Mouse (Mus musculus) hindbrain, embryonic 15.5 days (tissue): ENCODE measurements around the gene Gm49394. TPM values are rescaled to one million over a fixed set of nuclear protein-coding genes. Genes with fewer than 3 reads are reported as not detected.

Source experiments
- ATAC-seq: fragments of 200-750 bp; cut with Nextera tagmentation; 2 replicates; pipeline ENCODE4 v1.8.0; 2017; ENCODE audit warnings: low read depth, moderate number of reproducible peaks, moderate TSS enrichment; ENCODE audit not compliant: low FRiP score
- H3K27ac ChIP-seq: fragments of 300-500 bp; sonication (generic); replicated peaks from 2 replicates; pipeline ENCODE4 v1.5.1; 2015; ENCODE audit warnings: mild to moderate bottlenecking, inconsistent platforms
- H3K27me3 ChIP-seq: fragments of 300-500 bp; sonication (generic); 2 replicates; pipeline ENCODE4 v1.6.1; 2015; ENCODE audit warnings: control low read depth, inconsistent platforms
- H3K36me3 ChIP-seq: fragments of 300-500 bp; sonication (generic); 2 replicates; pipeline ENCODE4 v1.6.1; 2015; ENCODE audit warnings: control low read depth, inconsistent platforms
- H3K4me1 ChIP-seq: fragments of 300-500 bp; sonication (generic); replicated peaks from 2 replicates; pipeline ENCODE4 v1.6.1; 2015; ENCODE audit warnings: control low read depth, inconsistent platforms
- H3K4me2 ChIP-seq: fragments of 300-500 bp; sonication (generic); 2 replicates; pipeline ENCODE4 v1.6.1; 2015; ENCODE audit warnings: moderate library complexity, mild to moderate bottlenecking, inconsistent platforms
- H3K4me3 ChIP-seq: fragments of 300-500 bp; sonication (generic); 2 replicates; pipeline ENCODE4 v1.5.1; 2015; ENCODE audit warnings: mild to moderate bottlenecking, inconsistent platforms
- H3K9ac ChIP-seq: fragments of 300-500 bp; sonication (generic); 2 replicates; pipeline ENCODE4 v1.6.1; 2015; ENCODE audit warnings: inconsistent platforms
- H3K9me3 ChIP-seq: fragments of 300-500 bp; sonication (generic); 2 replicates; pipeline ENCODE4 v1.6.1; 2016; ENCODE audit warnings: control low read depth, inconsistent platforms
- WGBS: fragments of 180-500 bp; shearing (Covaris S2); methylation state at CpG from one replicate; pipeline ENCODE4 v1.1.7; 2015; 5-methylcytosine and 5-hydroxymethylcytosine counted together
- polyA plus RNA-seq: library from polyadenylated mRNA; unstranded; fragments of >200 nt; fragmentation: Nextera tagmentation; extraction: Ambion mirVana; gene quantifications from 2 replicates; pipeline ENCODE4 v1.2.1, GENCODE M21; 2015

The Gm49394 gene
- polyA plus RNA-seq, 1 experiment from 2014 or later = not detected

DNA sequence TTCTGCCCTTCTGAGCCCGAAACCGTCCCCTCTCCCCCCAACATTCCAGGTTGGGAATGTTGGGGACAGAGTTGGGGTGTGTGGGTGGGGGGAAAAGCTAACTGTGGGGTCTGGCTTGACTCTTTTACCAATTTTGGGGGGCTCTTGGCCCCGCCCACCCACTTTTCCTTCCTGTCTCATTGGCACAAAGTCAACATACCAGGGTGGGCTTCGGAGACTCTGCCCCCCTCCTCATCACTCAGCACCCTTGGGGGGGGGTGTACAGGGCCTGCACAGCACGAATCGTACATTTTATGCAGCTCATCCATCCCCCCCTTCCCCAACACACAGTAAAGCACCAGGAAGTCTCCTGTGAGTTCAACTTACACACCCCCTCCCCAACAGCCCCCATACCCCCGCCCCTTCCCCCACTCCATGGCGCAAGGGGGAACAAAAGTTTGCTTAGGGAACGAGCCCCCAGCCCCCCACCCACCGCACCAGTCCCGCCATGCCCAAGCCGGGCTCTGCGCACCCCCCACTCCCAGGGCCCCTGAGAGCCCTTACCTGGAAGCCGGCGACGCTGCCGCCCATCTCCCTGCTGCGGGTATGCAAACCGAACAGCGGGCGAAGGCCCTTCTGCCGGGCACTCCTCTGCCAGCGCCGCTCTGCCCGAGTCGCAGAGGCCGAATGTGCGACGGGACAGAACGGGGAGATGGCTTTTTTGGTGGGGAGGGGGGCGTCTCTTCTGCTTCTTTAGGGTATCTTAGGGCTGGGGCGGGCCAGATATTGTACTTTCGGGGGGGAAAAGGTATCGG lies 11.7 kb downstream of the Gm49394 start:
- WGBS = under 1% methylated on average over 34 of the region's 34 CpGs
- Histone ChIP-seq H3K4me2 (peak overlapping the region; percentile 45), H3K36me3 (no peaks in the 10 kb centered on the region), H3K27me3 (peaks cover 86% of the 10 kb centered on the region), H3K27ac (no peak overlapping the region), H3K4me3 (peak overlapping the region; percentile 29), H3K9ac (no peak overlapping the region), H3K9me3 (no peaks in the 10 kb centered on the region), H3K4me1 (peaks cover 34% of the 10 kb centered on the region)
- no peak for ATAC-seq

DNA sequence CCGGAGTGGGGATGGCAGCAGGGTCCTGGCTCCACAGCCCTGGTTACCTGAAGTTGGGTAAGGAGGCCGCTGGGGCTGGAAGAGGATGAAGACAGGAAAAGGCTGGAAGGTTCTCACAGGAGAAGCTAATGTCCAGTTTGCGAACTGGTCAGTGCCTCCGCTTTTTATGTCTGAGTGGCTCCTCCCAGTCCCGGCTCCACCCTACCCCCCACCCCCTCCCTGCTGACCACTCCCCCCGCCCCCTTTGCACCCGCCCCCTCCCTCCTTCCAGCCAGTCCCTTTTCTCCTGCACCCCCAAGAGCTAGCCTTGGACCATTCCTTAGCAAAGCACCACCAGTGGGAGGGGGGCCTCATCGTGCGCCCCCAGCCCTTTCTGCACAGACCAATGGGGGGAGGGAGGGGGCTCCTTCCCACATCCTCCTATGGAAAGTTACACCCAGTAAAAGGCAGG lies 12.4 kb downstream of the Gm49394 start:
- Histone ChIP-seq H3K4me3 (peak overlapping the region; percentile 29; the same call in 1 of the 2 replicates), H3K36me3 (no peaks in the 10 kb centered on the region), H3K27me3 (peaks cover 86% of the 10 kb centered on the region), H3K4me2 (peak overlapping the region; percentile 45), H3K9ac (no peak overlapping the region), H3K9me3 (no peaks in the 10 kb centered on the region), H3K4me1 (peaks cover 34% of the 10 kb centered on the region), H3K27ac (no peak overlapping the region)
- WGBS = 5% methylated on average over 4 of the region's 9 CpGs
- no peak for ATAC-seq

DNA sequence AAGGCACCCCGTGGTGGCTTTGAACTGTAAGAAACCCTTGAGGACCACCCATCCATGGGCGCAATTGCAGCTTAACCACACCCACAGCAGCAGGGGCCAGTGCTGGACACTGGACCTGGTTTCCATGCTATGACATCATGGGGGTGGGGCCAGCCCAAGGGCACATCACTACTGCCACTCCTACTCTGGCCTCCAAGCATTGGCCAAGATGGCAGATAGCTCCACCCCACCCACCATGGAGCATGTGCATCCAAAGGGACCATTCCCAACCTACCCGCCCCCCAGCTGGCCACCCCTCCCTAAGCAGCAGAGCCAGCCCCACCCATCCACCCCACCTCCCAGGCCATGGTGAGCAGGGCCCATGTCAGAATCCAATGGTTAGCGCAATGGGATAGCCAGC lies 13.7 kb downstream of the Gm49394 start:
- no peak overlapping the region for H3K9ac ChIP-seq
- H3K27ac ChIP-seq = no peak overlapping the region
- peaks cover 33% of the 10 kb centered on the region for H3K4me1 ChIP-seq
- H3K4me3 ChIP-seq = no peak overlapping the region
- 0 out of 2 replicates have a peak overlapping the region, but pooled peaks have one; percentile 22 for H3K4me2 ChIP-seq
- H3K9me3 ChIP-seq = no peaks in the 10 kb centered on the region
- H3K27me3 ChIP-seq = peaks cover 92% of the 10 kb centered on the region
- H3K36me3 ChIP-seq = no peaks in the 10 kb centered on the region
- 26% methylated on average over 4 of the region's 4 CpGs for whole genome bisulfite sequencing
- ATAC-seq = no peak

DNA sequence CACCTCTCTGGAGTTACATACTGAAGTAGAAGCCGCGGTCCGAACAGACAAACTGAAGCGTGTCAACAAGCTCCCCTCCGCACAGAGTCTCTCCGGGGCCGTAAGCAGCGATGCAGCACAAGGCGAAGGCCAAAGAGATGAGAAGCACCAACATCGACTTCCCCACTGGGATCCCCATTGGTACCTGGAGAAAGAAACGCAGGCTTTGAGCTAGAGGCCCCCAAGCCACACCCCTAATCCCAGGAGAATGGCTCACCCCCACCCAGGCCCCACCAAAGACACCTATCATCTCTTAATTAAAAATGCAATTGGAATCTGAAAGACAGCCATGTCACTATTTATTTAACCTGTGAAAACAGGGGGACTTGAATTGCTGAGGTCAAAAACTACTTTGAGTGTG lies 14.1 kb downstream of the Gm49394 start:
- Histone ChIP-seq H3K36me3 (no peaks in the 10 kb centered on the region), H3K27ac (no peak overlapping the region), H3K4me2 (0 out of 2 replicates have a peak overlapping the region, but pooled peaks have one; percentile 11), H3K9ac (no peak overlapping the region), H3K4me3 (no peak overlapping the region; the same call in 1 of the 2 replicates), H3K4me1 (peaks cover 29% of the 10 kb centered on the region), H3K27me3 (peaks cover 91% of the 10 kb centered on the region), H3K9me3 (no peaks in the 10 kb centered on the region)
- ATAC-seq = no peak
- 7% methylated on average over 11 of the region's 11 CpGs for WGBS

DNA sequence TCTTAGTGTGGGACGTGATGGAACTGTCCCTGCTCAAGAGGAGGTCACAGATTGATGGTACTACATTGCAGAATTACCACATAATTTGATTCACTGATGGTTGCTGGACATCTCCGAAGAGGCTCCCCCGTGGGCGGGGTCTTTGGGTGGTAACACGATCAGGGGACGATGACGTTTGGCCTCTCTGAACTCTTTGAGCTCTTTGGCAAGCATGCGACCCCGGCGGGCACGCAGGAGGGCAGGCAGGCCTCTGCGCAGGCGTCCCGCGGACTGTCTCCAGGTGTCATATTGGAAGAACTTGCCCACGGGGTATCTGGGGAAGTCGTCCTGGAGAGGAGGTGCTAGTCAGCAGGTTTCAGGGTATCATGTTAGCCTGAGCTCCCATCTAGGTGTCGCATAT lies 16.0 kb downstream of the Gm49394 start:
- Histone ChIP-seq H3K9ac (no peak overlapping the region), H3K9me3 (no peaks in the 10 kb centered on the region), H3K27me3 (peaks cover 75% of the 10 kb centered on the region), H3K36me3 (no peaks in the 10 kb centered on the region), H3K27ac (no peak overlapping the region), H3K4me1 (peaks cover 10% of the 10 kb centered on the region), H3K4me3 (no peak overlapping the region), H3K4me2 (no peak overlapping the region)
- ATAC-seq = no peak
- 3% methylated on average over 18 of the region's 18 CpGs for WGBS

DNA sequence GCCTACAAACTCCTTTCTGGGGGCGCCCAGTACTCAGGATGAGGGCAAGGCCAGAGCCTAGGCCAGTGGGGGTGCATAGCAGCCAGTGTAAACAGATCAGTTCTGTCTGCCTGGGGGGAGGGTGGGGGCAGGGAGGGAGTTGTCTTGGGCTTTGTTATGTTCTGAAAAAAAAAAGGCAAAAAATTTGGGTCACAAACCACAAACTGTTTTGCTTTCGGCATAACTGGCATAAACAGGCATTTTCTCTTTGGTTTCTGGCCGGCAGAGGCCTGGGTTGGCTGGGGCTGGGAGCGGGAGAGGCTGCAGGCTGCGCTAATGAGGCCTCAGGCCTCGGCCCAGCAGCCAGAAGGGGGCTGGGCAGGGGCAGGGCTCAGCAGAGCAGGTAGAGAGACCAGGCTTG lies 23.1 kb downstream of the Gm49394 start:
- Histone ChIP-seq H3K27me3 (peaks cover 8% of the 10 kb centered on the region; the same call in 1 of the 2 replicates), H3K4me3 (no peak overlapping the region), H3K9me3 (no peaks in the 10 kb centered on the region), H3K36me3 (no peaks in the 10 kb centered on the region), H3K4me2 (no peak overlapping the region), H3K27ac (no peak overlapping the region), H3K4me1 (no peaks in the 10 kb centered on the region), H3K9ac (no peak overlapping the region)
- no peak for ATAC-seq
- 37% methylated on average over 6 of the region's 6 CpGs for WGBS

DNA sequence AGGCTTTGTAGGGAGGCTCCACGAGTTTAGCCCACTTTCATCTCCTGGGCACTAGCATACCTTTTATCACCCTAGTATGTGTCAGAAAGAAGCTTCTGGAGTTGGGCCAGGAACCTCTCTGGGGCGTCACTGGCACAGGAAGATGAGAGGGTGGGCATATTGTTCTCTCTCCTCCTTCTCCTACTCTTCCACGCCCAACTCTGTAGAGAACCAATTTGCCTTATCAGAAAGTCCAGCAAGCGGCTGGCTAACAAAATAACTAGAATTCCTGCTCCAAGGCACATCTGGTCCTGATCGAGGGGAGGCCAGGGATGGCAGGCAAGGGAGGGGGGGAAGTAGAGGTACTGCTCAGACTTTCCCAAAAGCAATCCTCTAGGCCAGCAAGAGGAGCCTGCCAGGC lies 24.7 kb downstream of the Gm49394 start:
- no peak for ATAC-seq
- H3K9me3 ChIP-seq = no peaks in the 10 kb centered on the region
- H3K4me2 ChIP-seq = no peak overlapping the region
- H3K36me3 ChIP-seq = no peaks in the 10 kb centered on the region
- no peaks in the 10 kb centered on the region for H3K27me3 ChIP-seq
- 52% methylated on average over 5 of the region's 5 CpGs for WGBS
- no peak overlapping the region for H3K4me3 ChIP-seq
- no peaks in the 10 kb centered on the region for H3K4me1 ChIP-seq
- H3K9ac ChIP-seq = no peak overlapping the region
- H3K27ac ChIP-seq = no peak overlapping the region

DNA sequence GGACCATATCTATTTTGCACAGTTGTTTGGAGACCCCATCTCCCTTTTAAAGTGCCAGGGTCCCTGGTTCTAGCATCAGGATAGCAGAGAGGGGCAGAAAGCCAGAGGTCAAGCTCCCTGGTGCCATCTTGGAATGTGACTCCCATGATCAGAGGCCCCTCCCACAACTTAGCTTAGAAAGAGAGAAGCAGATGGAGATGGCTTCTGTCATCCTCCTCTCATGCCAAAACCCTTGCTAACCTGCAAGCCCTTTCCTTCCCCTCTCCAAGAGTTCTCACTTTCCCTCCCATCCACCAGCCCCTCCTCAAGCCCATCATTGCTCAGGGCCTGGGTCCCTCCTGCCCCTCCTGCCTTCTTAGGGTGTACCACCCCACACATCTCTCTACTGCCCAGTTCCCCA lies 33.6 kb downstream of the Gm49394 start:
- no peaks in the 10 kb centered on the region for H3K27me3 ChIP-seq
- no peak overlapping the region for H3K4me3 ChIP-seq
- H3K36me3 ChIP-seq = no peaks in the 10 kb centered on the region
- no peak overlapping the region for H3K4me2 ChIP-seq
- H3K9ac ChIP-seq = no peak overlapping the region
- no peaks in the 10 kb centered on the region for H3K4me1 ChIP-seq
- H3K9me3 ChIP-seq = no peaks in the 10 kb centered on the region
- H3K27ac ChIP-seq = no peak overlapping the region
- no peak for ATAC-seq

DNA sequence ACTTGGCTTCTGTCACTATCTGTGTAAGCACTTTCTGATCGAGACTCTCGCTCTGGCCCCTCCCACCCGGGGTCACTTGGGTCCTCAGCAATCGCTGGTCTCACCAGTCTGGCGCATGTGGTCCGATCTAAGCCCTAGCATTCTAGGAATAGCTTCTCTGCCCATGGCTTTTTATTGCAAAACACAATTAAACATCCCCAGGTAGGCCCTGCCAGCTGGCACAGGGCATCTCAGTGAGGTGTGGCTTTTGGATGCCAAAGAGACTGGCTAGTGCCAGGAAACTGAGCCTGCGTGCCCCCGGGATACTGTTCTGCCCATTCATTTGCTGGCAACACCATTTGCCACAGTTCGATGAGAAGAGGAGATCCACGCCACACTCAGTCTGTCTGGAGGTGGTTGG lies 39.1 kb downstream of the Gm49394 start:
- Histone ChIP-seq H3K27ac (no peak overlapping the region), H3K4me1 (no peaks in the 10 kb centered on the region), H3K4me2 (no peak overlapping the region), H3K9ac (no peak overlapping the region), H3K27me3 (no peaks in the 10 kb centered on the region), H3K36me3 (no peaks in the 10 kb centered on the region), H3K9me3 (no peaks in the 10 kb centered on the region), H3K4me3 (no peak overlapping the region)
- ATAC-seq = no peak
- 79% methylated on average over 10 of the region's 10 CpGs for WGBS

DNA sequence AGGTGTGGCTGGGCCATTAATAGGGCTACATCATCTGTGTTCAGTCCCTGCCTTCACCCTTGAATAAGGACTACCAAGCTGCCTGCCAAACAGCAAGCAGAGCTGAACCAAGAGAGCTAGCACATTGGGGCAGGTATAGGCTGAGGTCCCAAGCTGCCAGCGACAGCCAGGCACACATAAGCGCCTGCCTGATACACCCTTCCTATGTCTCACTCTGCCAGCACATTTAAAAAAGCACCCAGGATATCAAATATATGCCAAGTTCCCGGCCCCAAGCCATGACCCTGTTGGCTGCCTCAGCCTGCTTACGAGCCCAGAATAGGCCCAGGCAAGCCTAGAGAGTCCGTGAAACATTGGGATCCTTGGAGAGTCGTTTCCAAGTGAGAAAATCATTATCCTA lies 39.9 kb downstream of the Gm49394 start:
- H3K27ac ChIP-seq = no peak overlapping the region
- H3K9ac ChIP-seq = no peak overlapping the region
- 83% methylated on average over 6 of the region's 6 CpGs for whole genome bisulfite sequencing
- no peak for ATAC-seq
- no peaks in the 10 kb centered on the region for H3K4me1 ChIP-seq
- no peaks in the 10 kb centered on the region for H3K27me3 ChIP-seq
- no peaks in the 10 kb centered on the region for H3K9me3 ChIP-seq
- no peak overlapping the region for H3K4me3 ChIP-seq
- H3K36me3 ChIP-seq = no peaks in the 10 kb centered on the region
- no peak overlapping the region for H3K4me2 ChIP-seq

DNA sequence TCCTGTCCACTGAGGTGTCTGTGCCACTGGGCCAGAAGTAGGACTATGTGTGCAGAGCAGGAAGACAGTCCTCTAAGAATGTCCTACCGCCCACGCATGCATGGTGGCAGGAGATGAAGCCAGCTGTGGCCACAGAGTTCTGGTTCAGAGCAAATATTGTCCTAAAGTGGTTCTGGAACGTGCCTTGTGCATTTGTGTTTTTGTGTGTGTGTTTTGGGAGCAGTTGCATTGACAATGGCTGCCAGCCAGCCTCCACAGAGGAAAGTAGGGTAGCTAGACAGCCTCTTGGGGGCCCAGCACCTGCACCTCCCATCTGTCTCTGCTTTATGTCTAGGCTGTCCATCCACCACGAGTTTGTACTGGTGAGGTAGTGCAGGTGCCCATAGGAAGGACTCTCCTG lies 47.6 kb downstream of the Gm49394 start:
- WGBS = 71% methylated on average over 4 of the region's 4 CpGs
- Histone ChIP-seq H3K4me2 (no peak overlapping the region), H3K4me1 (no peaks in the 10 kb centered on the region), H3K27me3 (no peaks in the 10 kb centered on the region), H3K9me3 (no peaks in the 10 kb centered on the region), H3K27ac (no peak overlapping the region), H3K36me3 (no peaks in the 10 kb centered on the region), H3K9ac (no peak overlapping the region), H3K4me3 (no peak overlapping the region)
- ATAC-seq = no peak

DNA sequence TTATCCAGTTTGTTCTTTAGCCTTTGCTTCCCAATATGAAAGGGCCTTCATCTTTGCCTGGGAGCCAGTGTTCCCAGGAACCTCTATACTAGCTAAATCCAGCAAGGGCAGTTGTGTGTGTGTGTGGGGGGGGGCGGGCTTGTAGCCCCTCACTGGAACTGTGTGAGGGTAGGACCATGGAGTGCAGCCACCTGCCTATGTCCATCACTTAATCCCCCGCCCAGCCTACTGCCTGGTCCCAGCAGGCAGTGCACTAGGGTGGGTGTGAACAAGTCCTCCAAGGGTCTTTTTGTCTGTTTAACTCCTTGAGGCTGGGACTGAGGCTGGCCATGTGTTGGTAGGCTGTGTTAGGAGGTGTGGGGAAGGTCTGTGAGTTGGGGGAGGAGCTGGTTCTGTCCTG lies 56.7 kb downstream of the Gm49394 start:
- no peak overlapping the region for H3K4me2 ChIP-seq
- H3K36me3 ChIP-seq = no peaks in the 10 kb centered on the region
- H3K27me3 ChIP-seq = no peaks in the 10 kb centered on the region
- peaks cover 13% of the 10 kb centered on the region for H3K4me1 ChIP-seq
- H3K9ac ChIP-seq = no peak overlapping the region
- ATAC-seq = no peak
- H3K27ac ChIP-seq = no peak overlapping the region
- WGBS = 66% methylated on average over 2 of the region's 2 CpGs
- no peak overlapping the region for H3K4me3 ChIP-seq
- H3K9me3 ChIP-seq = no peaks in the 10 kb centered on the region
